In genomic region chr9:32474621-32475390, GRCm38 (mm10) we compare ENCODE assay signal across 20 mouse cellular contexts.
DNase-seq lines count a peak whose midpoint lies in the region; ATAC-seq and TF ChIP-seq lines count a peak whose summit lies in the region.
"Had no signal": no experiment of that assay in that cellular context is flagged by ENCODE, and none has a peak within 500 bp of the region (broad histone marks: within the 10 kb centered on the region; RNA-seq: fewer than 3 reads in every experiment).

No protein-coding gene starts in this region.

- peak; percentile 38 to 41 for DNase-seq in cerebellum, postnatal 10 days
- DNase-seq in cerebellum, adult 9-10 months, result no peak
- peak; percentile 24 for DNase-seq in lung, postnatal 0 days (ENCODE audit: low spot score)
- no peak for DNase-seq in lung, adult 2 months
- DNase-seq in splenic B cell, adult 2 months (ENCODE audit: low read depth, low spot score), result peak; percentile 34
- no peak for DNase-seq in midbrain, embryonic 10.5 days (ENCODE audit: low spot score)
- DNase-seq in urinary bladder, adult 18-20 months (ENCODE audit: low spot score in 2 of 2), result no peak
- DNase-seq: adrenal gland, adult 8-10 months; cerebellum, adult 8-10 months; embryo, embryonic 11 days; kidney, adult 11 months; kidney, postnatal 25 days; right cerebral cortex, adult 18-20 months; thymus, adult 2 months had no signal

- no peak overlapping the region for H3K27ac ChIP-seq in lung, postnatal 0 days (ENCODE audit: low read length)
- no peak overlapping the region for H3K27ac ChIP-seq in midbrain, embryonic 10.5 days (replicated peaks)
- H3K27ac ChIP-seq: forebrain, embryonic 12.5 days; heart, adult 2 months; hindbrain, embryonic 14.5 days; limb, embryonic 10.5 days had no signal

- TF ChIP-seq POLR2A in lung, adult 2 months (IDR thresholded peaks at IDR 0.05; ENCODE audit: borderline replicate concordance, extremely low read depth, low read depth, low read length), result no peak

- H3K4me3 ChIP-seq in lung, postnatal 0 days (ENCODE audit: low read depth, low read length), result no peak overlapping the region
- H3K4me3 ChIP-seq in lung, adult 2 months (replicated peaks; ENCODE audit: extremely low read depth, low read depth, low read length), result no peak overlapping the region
- no peak overlapping the region for H3K4me3 ChIP-seq in midbrain, embryonic 10.5 days
- H3K4me3 ChIP-seq: forebrain, embryonic 12.5 days; heart, adult 2 months; limb, embryonic 10.5 days; myocyte had no signal

- H3K9me3 ChIP-seq in lung, postnatal 0 days (ENCODE audit: low read length), result no peaks in the 10 kb centered on the region
- no peaks in the 10 kb centered on the region for H3K9me3 ChIP-seq in midbrain, embryonic 10.5 days (replicated peaks)
- H3K9me3 ChIP-seq: forebrain, embryonic 12.5 days; limb, embryonic 10.5 days had no signal

- H3K4me2 ChIP-seq in lung, postnatal 0 days (replicated peaks; ENCODE audit: low read depth, low read length), result no peak overlapping the region
- H3K4me2 ChIP-seq: forebrain, embryonic 12.5 days; hindbrain, embryonic 14.5 days had no signal

- no peak for TF ChIP-seq CTCF in lung, postnatal 0 days (IDR thresholded peaks at IDR 0.05)
- no peak for TF ChIP-seq CTCF in lung, adult 2 months (IDR thresholded peaks at IDR 0.05; ENCODE audit: insufficient read depth, low read length)

- TF ChIP-seq EP300 in lung, postnatal 0 days (IDR thresholded peaks at IDR 0.05), result no peak

- no peak for ATAC-seq in lung, postnatal 0 days
- peak; percentile 41 to 53; a peak in 3 of 4 replicates for ATAC-seq in hematopoietic stem cell, adult 5-6 weeks (replicated peaks in 1 of 2; ENCODE audit: insufficient read depth in 1 of 2, low FRiP score in 2 of 2, low TSS enrichment in 1 of 2, low read depth in 1 of 2, poor library complexity in 2 of 2, severe bottlenecking in 2 of 2)

- H3K9ac ChIP-seq in lung, postnatal 0 days (replicated peaks; ENCODE audit: low read depth), result no peak overlapping the region
- H3K9ac ChIP-seq: forebrain, embryonic 12.5 days; hindbrain, embryonic 14.5 days had no signal

- H3K27me3 ChIP-seq in lung, postnatal 0 days (replicated peaks; ENCODE audit: insufficient read depth, low read length), result no peaks in the 10 kb centered on the region
- H3K27me3 ChIP-seq in splenic B cell, adult 2 months (ENCODE audit: control insufficient read depth, insufficient read depth, low read length, poor library complexity, severe bottlenecking), result no peaks in the 10 kb centered on the region
- no peaks in the 10 kb centered on the region for H3K27me3 ChIP-seq in midbrain, embryonic 10.5 days (ENCODE audit: low read depth, poor library complexity, severe bottlenecking)

- 66% methylated on average over 10 of the region's 10 CpGs for WGBS in lung, postnatal 0 days
- WGBS in lung, adult 2 months, result 66% methylated on average over 10 of the region's 10 CpGs
- WGBS in midbrain, embryonic 10.5 days, result 85% methylated on average over 10 of the region's 10 CpGs

- H3K4me1 ChIP-seq in lung, postnatal 0 days (ENCODE audit: insufficient read depth, low read depth, low read length), result no peaks in the 10 kb centered on the region
- no peaks in the 10 kb centered on the region; the same call in 1 of the 2 replicates for H3K4me1 ChIP-seq in lung, adult 2 months (ENCODE audit: control insufficient read depth, insufficient read depth, low read length)
- H3K4me1 ChIP-seq in midbrain, embryonic 10.5 days, result peaks cover 7% of the 10 kb centered on the region
- H3K4me1 ChIP-seq: forebrain, embryonic 12.5 days had no signal

- 0 out of 2 replicates have a peak, but pooled peaks cover 8% of the 10 kb centered on the region for H3K36me3 ChIP-seq in lung, postnatal 0 days (ENCODE audit: insufficient read depth, low read length)
- H3K36me3 ChIP-seq in splenic B cell, adult 2 months (ENCODE audit: control insufficient read depth, insufficient read depth, low read length, poor library complexity, severe bottlenecking), result peaks cover 6% of the 10 kb centered on the region
- H3K36me3 ChIP-seq in midbrain, embryonic 10.5 days, result no peaks in the 10 kb centered on the region
- H3K36me3 ChIP-seq: forebrain, embryonic 12.5 days had no signal

Comparison
In these comparisons a context has a peak if more than half of its experiments do, and no peak if none do; other contexts are left out.
1. DNase-seq: peak in cerebellum, postnatal 10 days (2 of 2), lung, postnatal 0 days (single experiment) and splenic B cell, adult 2 months (single experiment); none in cerebellum, adult 9-10 months (single experiment), lung, adult 2 months (single experiment), midbrain, embryonic 10.5 days (single experiment) and urinary bladder, adult 18-20 months (0 of 2).